In the genomic region with DNA sequence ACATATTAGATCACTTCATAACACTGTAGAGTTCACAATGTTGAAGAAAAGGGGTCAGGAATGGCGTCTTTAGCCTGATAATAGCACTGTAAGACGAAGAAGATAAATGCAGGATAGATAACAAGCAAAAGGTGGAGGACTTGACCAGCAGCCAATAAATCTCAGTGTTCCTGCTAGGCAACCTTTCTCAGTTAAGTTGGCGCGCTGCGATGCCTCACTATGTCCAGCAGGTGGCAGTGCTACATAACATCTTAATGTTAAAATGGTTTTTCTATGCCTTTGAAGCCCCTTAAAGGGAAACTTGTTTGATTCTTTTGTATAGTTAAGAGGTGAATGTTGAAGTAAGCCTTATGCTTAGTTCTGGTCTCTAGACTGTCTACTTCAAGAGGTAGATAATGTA, we compare ENCODE assay signal across 8 mouse cellular contexts. TPM values are rescaled to one million over a fixed set of nuclear protein-coding genes. Genes with fewer than 3 reads are reported as not detected.
A peak's percentile ranks its signal among the peaks of the same experiment; 100 is the strongest.
DNase-seq lines count a peak whose midpoint lies in the region; ATAC-seq and TF ChIP-seq lines count a peak whose summit lies in the region.

No protein-coding gene starts in this region.

- no peak overlapping the region for H3K9ac ChIP-seq in kidney, embryonic 14.5 days (ENCODE audit: low read depth, low read length)
- H3K9ac ChIP-seq in liver, postnatal 0 days (replicated peaks): no peak overlapping the region

- peak; percentile 95 for TF ChIP-seq CTCF in liver, postnatal 0 days (IDR thresholded peaks at IDR 0.05; ENCODE audit: low read depth)

- TF ChIP-seq EP300 in liver, postnatal 0 days (IDR thresholded peaks at IDR 0.05; ENCODE audit: low read depth): no peak

- 0 out of 2 replicates have a peak, but pooled peaks have one; percentile 52 for ATAC-seq in erythroid progenitor cell, adult 5-6 weeks (replicated peaks; ENCODE audit: low FRiP score, poor library complexity, severe bottlenecking)
- peak; percentile 30; the same call in 1 of the 2 replicates for ATAC-seq in kidney, embryonic 14.5 days (ENCODE audit: low FRiP score, low TSS enrichment)
- ATAC-seq in liver, postnatal 0 days: no peak

- H3K4me3 ChIP-seq in kidney, embryonic 14.5 days (ENCODE audit: low read length): no peak overlapping the region
- H3K4me3 ChIP-seq in liver, postnatal 0 days (ENCODE audit: low read depth, low read length): no peak overlapping the region

- WGBS in kidney, embryonic 14.5 days: 2% methylated on average over 5 of the region's 5 CpGs
- WGBS in liver, postnatal 0 days (ENCODE audit: insufficient replicate concordance): 2% methylated on average over 5 of the region's 5 CpGs

- no peaks in the 10 kb centered on the region for H3K27me3 ChIP-seq in kidney, embryonic 14.5 days (ENCODE audit: control insufficient read depth, insufficient read depth, low read length)
- no peaks in the 10 kb centered on the region for H3K27me3 ChIP-seq in liver, postnatal 0 days (ENCODE audit: insufficient read depth, low read length)

- H3K4me1 ChIP-seq in kidney, embryonic 14.5 days (ENCODE audit: control insufficient read depth, insufficient read depth, low read length): no peaks in the 10 kb centered on the region
- no peaks in the 10 kb centered on the region for H3K4me1 ChIP-seq in liver, postnatal 0 days (ENCODE audit: insufficient read depth)

- H3K27ac ChIP-seq in kidney, embryonic 14.5 days (ENCODE audit: low read depth, low read length): no peak overlapping the region
- H3K27ac ChIP-seq in liver, postnatal 0 days (ENCODE audit: low read depth): no peak overlapping the region

- H3K4me2 ChIP-seq in kidney, embryonic 14.5 days (replicated peaks; ENCODE audit: low read depth, low read length): no peak overlapping the region
- H3K4me2 ChIP-seq in liver, postnatal 0 days (ENCODE audit: low read depth, low read length): no peak overlapping the region

- DNase-seq in urinary bladder, adult 18-20 months (ENCODE audit: low spot score in 2 of 2): peak; percentile 11 to 66
- DNase-seq in urinary bladder, adult 2 months (ENCODE audit: low spot score): no peak
- peak; percentile 24 for DNase-seq in brain, embryonic 18.5 days (ENCODE audit: low read depth, low spot score)
- peak; percentile 70 for DNase-seq in liver, postnatal 0 days
- DNase-seq in right cerebral cortex, adult 2 months (ENCODE audit: low spot score in 2 of 2): peak; percentile 78 to 84
- DNase-seq in urinary bladder, postnatal 36 days (ENCODE audit: low spot score in 2 of 2): peak; percentile 53 to 55

- H3K36me3 ChIP-seq in kidney, embryonic 14.5 days (ENCODE audit: control insufficient read depth, insufficient read depth, low read length): no peaks in the 10 kb centered on the region
- H3K36me3 ChIP-seq in liver, postnatal 0 days (replicated peaks; ENCODE audit: insufficient read depth, low read length): no peaks in the 10 kb centered on the region

- no peaks in the 10 kb centered on the region for H3K9me3 ChIP-seq in kidney, embryonic 14.5 days (ENCODE audit: control insufficient read depth, low read length)
- no peaks in the 10 kb centered on the region for H3K9me3 ChIP-seq in liver, postnatal 0 days (ENCODE audit: low read length)

RNA-seq across cellular contexts. Expression of gene Ifit1, which starts 25.5 kb away (rescaled TPM):
- polyA plus RNA-seq in urinary bladder, adult 2 months (2012; rRNA removed): 8.7 and 9.9 TPM in 2 replicates
- 4.0 and 9.6 TPM in 2 replicates for total RNA-seq in erythroid progenitor cell, adult 5-6 weeks (2015; ENCODE audit: low replicate concordance)
- total RNA-seq in erythroid progenitor cell, adult 5-6 weeks (2017; ENCODE audit: low replicate concordance): 4.9 and 11.6 TPM in 2 replicates
- polyA plus RNA-seq in kidney, embryonic 14.5 days (2014; fragmentation: Nextera tagmentation; extraction: Ambion mirVana): 0.16 and 0.35 TPM in 2 replicates
- 6.6 and 8.4 TPM in 2 replicates for polyA plus RNA-seq in liver, postnatal 0 days (2015; fragmentation: Nextera tagmentation; extraction: Ambion mirVana)

RNA-seq across cellular contexts. Expression of gene Ifit1bl2, which starts 25.6 kb away (rescaled TPM):
- 0.37 and 0.38 TPM in 2 replicates for polyA plus RNA-seq in urinary bladder, adult 2 months (2012; rRNA removed)
- 2.1 and 2.5 TPM in 2 replicates for total RNA-seq in erythroid progenitor cell, adult 5-6 weeks (2015; ENCODE audit: low replicate concordance)
- total RNA-seq in erythroid progenitor cell, adult 5-6 weeks (2017; ENCODE audit: low replicate concordance): 1.8 TPM in 1 of 2 replicates, not detected in the other
- polyA plus RNA-seq in kidney, embryonic 14.5 days (2014; fragmentation: Nextera tagmentation; extraction: Ambion mirVana): 0.11 and 0.16 TPM in 2 replicates
- polyA plus RNA-seq in liver, postnatal 0 days (2015; fragmentation: Nextera tagmentation; extraction: Ambion mirVana): 0.12 and 0.15 TPM in 2 replicates

RNA-seq across cellular contexts. Expression of gene Ifit3b, which starts 58.4 kb away (rescaled TPM):
- polyA plus RNA-seq in urinary bladder, adult 2 months (2012; rRNA removed): 6.8 and 10.8 TPM in 2 replicates
- 0.84 TPM in 1 of 2 replicates, not detected in the other for total RNA-seq in erythroid progenitor cell, adult 5-6 weeks (2015; ENCODE audit: low replicate concordance)
- not detected in 2 replicates for total RNA-seq in erythroid progenitor cell, adult 5-6 weeks (2017; ENCODE audit: low replicate concordance)
- 0.41 TPM in 1 of 2 replicates, not detected in the other for polyA plus RNA-seq in kidney, embryonic 14.5 days (2014; fragmentation: Nextera tagmentation; extraction: Ambion mirVana)
- 2.2 and 2.7 TPM in 2 replicates for polyA plus RNA-seq in liver, postnatal 0 days (2015; fragmentation: Nextera tagmentation; extraction: Ambion mirVana)
